Mouse (Mus musculus) activated CD4-positive, CD25-positive, alpha-beta regulatory T cell, adult 4 months (primary cell): ENCODE measurements around the gene Fam170b. TPM values are rescaled to one million over a fixed set of nuclear protein-coding genes. Genes with fewer than 3 reads are reported as not detected.

Source experiments
- ATAC-seq: one replicate; pipeline ENCODE4 v1.8.0; 2017
- polyA plus RNA-seq, 2 experiments: library from polyadenylated mRNA; unstranded; fragments of 100-300 nt; shearing (Covaris generic); gene quantifications; one replicate each; pipeline ENCODE4 v1.2.1; 2017

The Fam170b gene
- polyA plus RNA-seq, 2 experiments from 2014 or later: not detected

DNA sequence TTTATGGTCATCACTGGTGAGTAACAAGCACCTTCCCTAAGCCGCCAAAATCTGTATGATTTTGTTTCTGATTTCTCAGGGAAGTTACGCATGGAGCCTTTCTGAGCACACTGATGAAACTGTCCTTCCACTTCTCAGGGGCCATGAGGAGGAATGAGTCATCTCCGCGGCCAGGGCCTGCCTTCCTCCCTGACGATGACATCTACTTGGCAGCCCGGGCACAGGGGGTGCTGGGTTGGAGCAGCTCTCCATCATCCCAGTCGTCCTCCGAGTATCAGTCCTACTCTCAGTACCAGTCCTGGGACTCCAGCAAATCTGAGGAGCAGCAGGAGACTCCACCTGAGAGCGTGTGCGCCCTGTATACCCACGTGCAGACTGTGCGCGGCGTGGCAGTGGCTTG, 1.4 kb downstream of the Fam170b start:
- ATAC-seq: no peak

DNA sequence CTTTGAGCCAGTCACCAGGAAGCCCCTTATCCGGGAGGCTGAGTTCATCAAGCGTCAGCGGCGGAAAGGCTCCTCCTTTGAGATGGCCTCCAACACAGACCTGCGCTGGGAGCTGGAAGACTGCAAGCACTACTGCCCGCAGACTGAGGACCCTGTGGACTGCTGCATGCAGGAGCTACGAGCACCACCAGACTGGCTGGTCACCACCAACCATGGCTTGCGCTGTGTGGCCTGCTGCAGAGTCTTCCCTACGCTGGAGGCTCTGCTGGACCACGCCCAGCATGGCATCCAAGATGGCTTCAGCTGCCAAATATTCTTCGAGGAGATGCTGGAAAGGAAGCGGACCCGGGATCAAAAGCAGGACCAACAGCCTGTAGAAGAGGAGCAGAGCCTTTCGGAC, 1.8 kb downstream of the Fam170b start:
- ATAC-seq: no peak

DNA sequence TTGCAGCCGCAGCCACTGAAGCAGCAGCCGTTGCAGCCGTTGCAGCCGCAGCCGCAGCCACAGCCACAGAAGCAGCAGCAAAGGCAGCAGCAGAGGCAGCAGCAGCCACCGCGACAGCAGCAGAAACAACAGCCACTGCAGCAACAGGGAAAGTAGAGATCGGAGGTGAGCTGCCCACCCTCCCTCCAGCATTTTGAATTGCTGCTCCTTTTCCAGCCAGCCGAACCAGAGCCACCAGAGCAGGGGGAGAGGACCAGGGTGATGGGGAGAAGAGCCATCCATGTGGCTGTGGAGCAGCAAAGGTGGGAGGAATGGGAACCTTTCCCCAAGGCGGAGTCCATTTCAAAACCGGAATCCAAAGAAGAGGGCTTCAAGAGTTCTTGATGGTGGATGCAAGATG, 2.4 kb downstream of the Fam170b start:
- ATAC-seq: no peak

DNA sequence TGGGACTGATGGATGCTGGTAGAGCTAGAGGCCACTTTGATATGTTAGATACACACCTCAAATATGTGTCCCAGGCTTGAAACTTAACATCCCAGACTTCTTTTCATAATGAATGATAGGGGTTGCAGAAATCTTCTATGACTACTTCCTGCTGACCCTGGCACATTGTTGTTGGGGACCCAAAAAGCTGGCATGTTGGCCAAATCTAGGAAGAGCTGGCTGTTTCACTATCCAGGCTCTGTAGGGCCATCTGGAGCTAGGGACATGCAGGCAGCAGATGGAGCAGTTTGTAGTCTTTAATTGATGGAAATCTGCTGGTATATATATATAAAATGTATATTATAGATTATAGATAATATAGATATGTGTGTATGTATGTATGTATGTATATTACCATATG, 8.3 kb downstream of the Fam170b start:
- ATAC-seq: no peak

DNA sequence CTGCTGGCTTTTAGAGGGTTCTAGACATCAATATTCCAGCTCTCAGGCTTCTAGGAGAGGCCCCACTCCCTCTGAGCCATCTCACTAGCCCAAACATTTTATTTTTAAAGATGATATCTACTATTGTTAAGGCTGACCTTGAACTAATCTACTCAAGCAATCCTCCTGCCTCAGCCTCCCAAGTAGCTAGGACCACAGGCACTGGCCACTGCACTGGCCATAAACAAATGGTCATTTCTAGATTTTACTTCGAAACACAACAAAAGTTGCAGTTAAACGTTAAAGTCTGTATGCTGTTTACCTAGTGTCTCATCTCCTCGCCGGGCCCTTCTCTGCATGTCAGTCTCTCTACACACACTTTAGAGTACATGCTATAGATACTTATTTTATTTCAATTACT, 20.3 kb downstream of the Fam170b start:
- ATAC-seq: no peak

DNA sequence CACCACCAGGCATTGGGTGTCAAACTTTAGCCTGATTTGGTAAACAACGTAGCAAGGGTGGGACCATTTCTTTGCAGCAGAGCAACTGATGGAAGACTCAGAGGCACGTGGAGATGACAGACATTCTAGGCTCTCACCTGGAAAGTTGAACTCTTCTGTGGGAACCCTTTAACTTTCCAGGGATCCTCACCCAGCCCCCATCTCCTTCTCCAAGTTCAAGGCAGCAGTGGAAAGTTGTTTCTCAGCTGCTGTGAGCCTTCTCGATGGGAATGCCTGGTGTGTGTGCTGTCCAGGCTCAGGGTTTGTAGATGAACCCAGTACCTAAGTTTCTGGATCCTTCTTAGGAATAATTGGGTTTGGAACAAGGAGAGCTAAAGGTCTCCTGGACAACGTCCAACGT, 22.5 kb downstream of the Fam170b start:
- ATAC-seq: no peak

DNA sequence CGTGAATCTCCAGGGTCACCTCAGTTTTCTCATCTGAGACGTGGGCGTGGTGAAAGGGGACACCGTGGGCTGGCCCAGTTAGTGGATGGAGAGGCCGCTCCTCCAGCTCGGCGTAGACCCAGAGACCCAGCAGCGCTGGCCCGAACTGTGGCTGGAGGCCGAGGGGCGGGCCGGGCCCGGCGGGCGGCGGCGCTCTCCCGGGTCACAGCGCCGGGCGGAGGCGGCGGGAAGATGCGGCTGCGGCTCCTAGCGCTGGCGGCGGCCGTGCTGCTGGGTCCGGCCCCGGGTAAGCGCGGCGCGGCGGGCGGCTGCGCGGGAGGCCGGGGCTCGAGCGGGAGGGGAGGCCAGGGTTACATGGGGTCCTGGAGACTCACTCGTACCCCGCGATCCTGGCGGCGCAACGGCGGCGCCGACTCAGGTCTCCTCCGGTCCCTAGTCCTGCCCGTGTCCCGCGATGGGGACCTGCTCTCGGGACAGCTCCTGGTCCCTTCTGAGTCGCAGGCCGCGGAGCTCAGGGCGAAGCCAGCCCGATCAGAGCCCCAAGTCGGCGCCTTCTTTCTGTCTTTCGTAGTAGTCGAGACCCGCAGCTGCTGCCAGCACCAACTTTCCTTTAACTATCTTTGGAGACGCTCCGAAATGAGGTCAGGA, 23.0 kb downstream of the Fam170b start, which contains the start of gene Vstm4:
Gene Vstm4, plus strand, starts transcription at position 76 of the 648 bp plus-strand sequence.
- ATAC-seq: no peak

DNA sequence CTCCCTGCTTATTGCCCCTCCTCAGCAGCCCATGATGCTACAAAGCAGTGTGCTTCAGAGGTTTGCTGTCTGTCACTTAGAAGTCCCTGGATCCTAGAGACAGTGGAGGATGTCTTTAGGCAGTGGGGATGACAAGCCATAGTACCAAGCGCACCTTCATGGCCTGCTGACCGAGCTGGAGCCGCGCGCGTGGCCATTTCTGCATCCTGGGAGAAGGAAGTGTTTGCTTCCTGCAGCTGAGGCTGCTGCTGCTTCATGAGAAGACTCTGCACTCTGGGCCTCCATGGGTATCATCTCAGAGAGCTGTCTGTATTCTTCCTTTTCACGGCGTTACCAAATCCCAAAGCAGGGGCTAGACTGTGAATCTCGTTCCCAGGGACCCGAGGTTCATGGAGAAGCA, 24.6 kb downstream of the Fam170b start:
- ATAC-seq: no peak

DNA sequence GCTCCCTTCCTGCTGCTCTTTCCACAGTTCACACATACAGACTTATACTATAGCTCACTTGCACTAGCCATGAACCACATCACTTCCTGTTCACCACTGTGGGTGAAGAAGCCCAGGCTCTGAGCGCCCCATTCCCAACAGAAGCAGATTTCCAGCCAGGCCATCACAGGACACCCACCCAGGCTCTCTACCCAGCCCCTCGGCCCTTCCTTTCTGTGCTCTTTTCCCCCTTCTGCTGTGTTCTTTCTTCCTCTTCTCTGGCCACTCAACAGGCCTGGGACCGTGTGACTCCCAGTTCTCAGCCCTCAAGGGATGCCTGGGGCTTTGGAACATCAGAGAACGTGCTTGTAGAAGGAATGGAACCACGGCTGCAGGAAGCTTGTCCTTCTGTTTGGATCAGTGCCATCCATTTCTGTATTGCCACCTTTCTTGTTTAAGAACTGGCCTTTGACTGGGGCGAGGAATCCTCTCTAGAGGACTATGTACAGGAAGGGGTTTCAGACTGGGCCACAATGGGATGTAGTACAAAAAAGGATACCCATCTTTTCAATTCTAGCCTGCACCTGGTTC, 25.3 kb downstream of the Fam170b start:
- no peak for ATAC-seq

DNA sequence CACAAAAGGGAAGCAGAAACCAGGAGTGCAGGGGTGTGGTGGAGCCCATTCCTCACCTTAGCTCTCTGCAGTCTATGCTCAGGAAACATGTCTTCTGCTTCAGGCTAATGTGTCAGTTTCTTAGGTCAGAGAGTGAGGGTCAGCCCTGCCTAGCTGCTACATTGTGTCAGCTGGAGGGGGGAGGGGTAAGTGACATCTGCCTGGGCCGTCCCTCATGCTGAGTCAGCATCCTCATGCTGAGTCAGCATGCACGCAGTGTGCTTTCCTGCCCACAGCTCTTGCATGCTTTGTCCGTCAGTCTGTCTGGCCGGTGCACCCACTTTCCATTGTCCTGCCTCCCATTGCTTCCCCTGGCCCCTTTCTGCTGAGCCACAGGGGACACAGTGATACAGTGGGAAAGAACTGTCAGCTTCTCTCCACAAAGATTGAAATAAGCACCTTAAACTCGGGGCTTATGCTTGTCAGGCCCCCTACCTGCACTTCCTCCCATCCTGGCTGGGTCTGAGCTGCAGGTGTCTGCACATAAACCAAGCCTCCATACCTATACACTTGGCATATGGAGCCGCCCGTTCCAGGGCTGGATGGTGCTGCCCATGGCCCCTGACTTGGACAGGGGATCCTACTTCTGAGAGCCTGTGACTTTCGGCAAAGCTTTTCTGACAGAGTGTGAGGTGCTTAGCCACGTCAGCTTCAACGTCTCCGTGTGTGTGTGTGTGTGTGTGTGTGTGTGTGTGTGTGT, 26.2 kb downstream of the Fam170b start:
- ATAC-seq: no peak

DNA sequence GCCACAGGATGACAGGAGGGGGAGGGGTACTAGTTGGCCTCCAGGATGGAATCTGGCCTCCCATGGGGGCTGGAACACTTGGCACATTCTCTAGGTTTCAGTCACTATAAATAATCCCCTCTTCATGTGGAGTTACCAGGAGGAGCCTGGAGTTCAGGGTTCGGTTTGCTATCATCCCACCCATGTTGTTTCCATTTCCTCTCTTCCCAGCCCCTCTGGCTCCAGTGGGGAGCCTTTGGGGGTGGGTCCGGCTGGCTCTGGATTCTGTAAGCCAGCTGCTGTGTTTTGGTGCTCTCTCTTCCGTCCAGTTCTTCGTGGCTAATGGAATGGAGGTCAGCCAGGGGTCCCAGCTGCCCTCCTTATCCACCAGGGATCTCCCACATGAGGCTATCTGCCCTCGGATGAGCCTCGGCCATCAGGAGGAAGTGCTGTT, 27.4 kb downstream of the Fam170b start:
- ATAC-seq: no peak

DNA sequence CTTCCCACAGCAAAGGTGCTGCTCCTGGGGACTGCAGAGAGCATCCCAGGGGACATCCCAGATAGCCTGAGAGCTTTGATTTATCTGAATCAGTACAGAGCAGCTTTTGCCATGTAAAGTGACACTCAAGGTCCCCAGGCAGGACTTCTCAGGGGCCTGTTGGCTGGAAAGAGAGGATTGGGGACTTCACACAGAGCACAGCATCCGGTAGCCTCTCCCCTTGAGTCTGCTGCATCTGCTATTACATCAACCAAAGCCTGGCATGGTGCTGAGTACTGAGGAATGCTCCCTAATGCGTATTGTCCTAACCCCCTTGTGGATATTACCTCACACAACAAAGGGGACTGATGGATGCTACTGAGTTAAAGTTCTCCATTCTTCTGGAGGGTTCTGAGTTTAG, 27.9 kb downstream of the Fam170b start:
- ATAC-seq: no peak

DNA sequence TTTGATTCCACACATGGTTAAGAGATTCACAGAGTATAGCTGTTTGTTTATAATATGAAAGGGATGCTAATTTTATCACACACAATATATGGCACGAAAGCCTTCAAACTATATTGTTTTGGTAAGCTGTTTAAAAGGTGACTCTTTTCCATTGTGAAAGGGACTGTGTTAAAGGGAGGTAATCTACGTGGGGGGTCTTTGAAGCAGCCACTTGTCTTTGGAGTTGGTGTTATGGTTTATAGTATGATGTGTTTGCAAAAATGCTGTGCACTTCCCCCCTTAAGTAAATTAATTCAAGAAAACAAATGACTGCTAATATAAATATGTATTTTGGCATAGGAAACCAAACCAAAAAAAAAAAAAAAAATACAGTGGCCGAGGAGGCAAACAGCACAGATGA, 31.6 kb downstream of the Fam170b start:
- ATAC-seq: no peak

DNA sequence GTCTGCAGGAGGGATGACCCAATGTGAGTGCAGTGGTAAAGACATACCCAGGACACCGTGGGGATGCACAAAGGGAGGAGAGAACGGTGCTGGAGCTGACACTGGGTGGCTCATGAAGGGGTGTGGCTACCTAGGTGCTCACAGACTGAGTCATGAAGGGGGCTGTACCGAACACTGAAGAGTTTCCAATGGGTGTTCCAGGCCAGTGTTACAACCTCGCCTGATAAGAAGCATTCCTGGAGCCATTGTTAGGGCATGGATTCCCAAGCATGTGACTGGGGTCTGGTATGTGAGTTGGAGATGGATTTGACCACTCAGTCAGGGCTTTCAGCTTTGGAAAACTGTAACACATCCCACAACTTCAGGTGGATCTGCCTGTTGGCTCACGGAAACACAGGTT, 38.2 kb downstream of the Fam170b start:
- ATAC-seq: no peak

DNA sequence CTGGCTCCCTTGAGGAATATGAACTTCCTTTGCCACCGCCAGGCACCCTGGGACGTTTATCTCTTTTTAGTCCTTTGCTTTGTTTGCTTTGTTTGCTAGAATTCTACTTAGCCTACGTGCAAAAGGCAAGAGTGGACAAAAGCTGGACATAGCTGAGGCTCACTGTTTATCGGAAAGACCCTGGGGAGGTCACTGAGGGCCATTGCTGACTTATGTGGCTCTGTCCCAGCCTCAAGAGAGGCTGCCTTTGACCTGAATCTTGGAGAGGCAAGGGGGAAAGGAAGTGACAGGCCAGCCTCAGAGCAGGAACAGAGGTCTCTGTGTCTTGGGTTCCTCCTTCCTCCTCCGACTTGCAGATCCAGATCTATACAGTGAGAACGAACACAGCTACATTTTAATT, 43.8 kb downstream of the Fam170b start:
- ATAC-seq: no peak

DNA sequence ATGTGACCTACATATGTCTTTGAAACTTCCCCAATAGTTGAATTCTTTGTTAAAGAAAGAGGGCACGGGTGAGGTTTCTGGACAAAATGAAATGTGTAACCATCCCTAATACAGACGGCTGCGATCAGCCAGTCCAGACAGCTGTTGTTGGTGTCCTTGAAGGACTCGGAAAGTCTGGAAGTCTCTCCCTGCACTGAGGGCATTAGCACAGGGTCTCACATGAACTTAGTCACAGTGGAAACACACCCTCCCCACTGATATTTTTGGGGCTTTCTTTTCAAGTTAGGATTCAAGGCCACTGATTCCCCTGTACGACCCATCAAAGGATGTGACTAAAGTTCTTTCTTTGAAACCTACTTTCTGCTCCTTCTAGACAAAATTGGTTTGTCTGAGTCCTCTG, 46.6 kb downstream of the Fam170b start:
- no peak for ATAC-seq

DNA sequence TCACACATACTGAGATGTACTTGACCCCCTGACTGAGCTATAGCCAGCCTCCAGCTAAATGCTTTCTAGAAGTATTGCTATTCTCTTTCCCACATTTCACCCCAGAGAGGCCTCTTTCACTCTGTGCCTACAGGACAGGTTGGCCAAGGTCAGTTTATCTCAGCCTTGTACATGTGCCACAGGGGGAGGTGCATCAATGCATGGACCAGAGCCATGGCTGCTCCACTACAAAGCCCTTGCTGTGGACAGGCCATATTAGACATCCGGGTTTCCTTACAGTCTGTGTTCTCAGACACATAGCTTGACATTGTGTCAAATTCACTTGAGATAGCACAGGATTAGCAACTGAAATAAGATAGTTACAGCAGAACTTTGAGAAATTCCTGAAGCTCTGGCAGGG, 47.9 kb downstream of the Fam170b start:
- ATAC-seq: no peak

Other genes starting within 250 kb of the Fam170b start
- not detected for gene Prrxl1, start 234.6 kb upstream of the Fam170b start, polyA plus RNA-seq
- gene 3425401B19Rik, start 148.7 kb upstream of the Fam170b start, polyA plus RNA-seq: not detected
- gene Tmem273, start 48.0 kb upstream of the Fam170b start, polyA plus RNA-seq: 1 to 10 TPM; 2.9 to 4.8 TPM
- under 1 TPM in 1 of 2 experiments, not detected in 1; 0.24 TPM for gene Vstm4, start 22.8 kb downstream of the Fam170b start, polyA plus RNA-seq
- under 1 TPM in 1 of 2 experiments, not detected in 1; 0.18 TPM for gene Lrrc18, start 157.4 kb downstream of the Fam170b start, polyA plus RNA-seq